Mouse (Mus musculus) heart, adult 2 months (tissue): ENCODE measurements at regions not wholly inside any gene's neighbourhood (a gene's known extent, or its start where the extent isn't known, plus 50 kb on each side); places are given as distances from the start of the nearest gene placed in this dataset.

Experiments used
- DNase-seq, 2 experiments: peaks; one replicate each; pipeline ENCODE4 v3.0.0; 2021
- H3K27ac ChIP-seq: fragments of 200-600 bp; 2 replicates; pipeline ENCODE4 v1.8.1; 2022
- H3K27me3 ChIP-seq: fragments of 200-500 bp; 2 replicates; pipeline ENCODE4 v1.6.1; 2012; ENCODE audit warnings: mild to moderate bottlenecking, low read length, inconsistent platforms, mixed read lengths; ENCODE audit not compliant: control insufficient read depth, insufficient read depth
- H3K36me3 ChIP-seq: fragments of 200-500 bp; 2 replicates; pipeline ENCODE4 v1.6.1; 2012; ENCODE audit warnings: low read length, inconsistent platforms; ENCODE audit not compliant: control insufficient read depth, insufficient read depth
- H3K4me1 ChIP-seq: fragments of 200-500 bp; 2 replicates; pipeline ENCODE4 v1.6.1; 2011; ENCODE audit warnings: low read length; ENCODE audit not compliant: control insufficient read depth, insufficient read depth
- H3K4me3 ChIP-seq: fragments of 200-600 bp; 2 replicates; pipeline ENCODE4 v1.8.1; 2022
- H3K79me2 ChIP-seq: fragments of 200-500 bp; replicated peaks from 2 replicates; pipeline ENCODE4 v1.6.1; 2012; ENCODE audit warnings: mild to moderate bottlenecking, inconsistent platforms, low read length, moderate library complexity, mixed read lengths; ENCODE audit not compliant: control insufficient read depth, insufficient read depth
- H3K9ac ChIP-seq: fragments of 200-500 bp; 2 replicates; pipeline ENCODE4 v1.6.1; 2012; ENCODE audit warnings: low read depth, mild to moderate bottlenecking, control low read depth, inconsistent platforms, low read length, mixed read lengths
- CTCF ChIP-seq: fragments of 200-600 bp; IDR thresholded peaks from 2 replicates; pipeline ENCODE4 v1.8.1; 2022; ENCODE audit warnings: antibody characterized with exemption, mild to moderate bottlenecking, moderate library complexity
- EP300 ChIP-seq: fragments of 200-500 bp; IDR thresholded peaks from 2 replicates; pipeline ENCODE4 v1.6.1; 2011; ENCODE audit warnings: low read depth, low read length, control low read depth; ENCODE audit not compliant: insufficient read depth
- POLR2A ChIP-seq: fragments of 200-500 bp; IDR thresholded peaks from 2 replicates; pipeline ENCODE4 v1.6.1; 2011; ENCODE audit warnings: mild to moderate bottlenecking, low read depth, low read length, control low read depth; ENCODE audit not compliant: insufficient read depth
- WGBS: fragments of 180-500 bp; shearing (Covaris S2); methylation state at CpG from one replicate; pipeline ENCODE4 v1.1.7; 2018; 5-methylcytosine and 5-hydroxymethylcytosine counted together
- intact Hi-C: fragments of 180-260 bp; cut with DNase I; formaldehyde crosslinking; loops from one replicate; pipeline ENCODE4 v1.15.1; 2025

DNA sequence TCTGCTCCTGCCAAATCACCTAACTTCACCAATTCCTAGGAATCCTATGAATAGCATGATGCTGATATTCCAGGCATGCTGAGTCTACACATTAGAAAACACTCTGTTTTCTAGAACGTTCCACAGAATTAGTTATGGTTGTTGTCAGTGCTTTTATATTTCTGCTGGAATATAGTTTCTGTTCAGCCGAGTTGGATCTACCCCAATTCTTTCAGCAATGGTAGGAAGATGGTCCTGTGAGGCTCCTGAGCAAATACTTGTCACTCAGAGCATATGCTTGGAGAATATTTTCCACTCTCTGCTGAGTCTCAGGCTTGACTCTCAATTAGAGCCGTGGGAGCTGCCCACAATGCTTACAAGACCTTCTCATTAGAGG is 262.3 kb upstream of the Emcn start:
- TF ChIP-seq POLR2A (no peak), EP300 (no peak), CTCF (no peak)
- Histone ChIP-seq H3K4me1 (no peaks in the 10 kb centered on the region), H3K9ac (no peak overlapping the region), H3K79me2 (no peaks in the 10 kb centered on the region), H3K27me3 (no peaks in the 10 kb centered on the region), H3K27ac (no peak overlapping the region), H3K4me3 (no peak overlapping the region), H3K36me3 (no peaks in the 10 kb centered on the region)
- intact Hi-C loops, result no loop called here
- whole genome bisulfite sequencing, result 69% methylated on average over 3 of the region's 3 CpGs
- no peak for DNase-seq

DNA sequence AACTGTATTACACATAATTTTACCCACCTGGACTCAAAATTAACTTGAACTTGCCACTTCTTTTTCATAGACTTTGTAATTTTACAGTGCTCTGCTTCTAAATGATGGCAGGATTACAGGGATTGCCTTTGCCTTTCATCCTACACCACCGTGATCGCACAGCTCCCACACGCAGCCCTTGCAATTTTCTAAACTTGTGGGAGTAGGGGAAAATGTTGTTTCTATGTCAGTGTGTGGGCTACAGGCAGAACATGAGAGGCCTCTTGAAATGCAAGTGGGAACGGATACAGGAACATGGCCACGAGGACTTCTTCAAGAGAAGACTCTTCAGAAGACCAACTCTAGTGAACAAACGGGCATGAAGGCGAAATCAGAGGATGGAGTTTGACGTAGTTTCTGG is 254.0 kb upstream of the Emcn start:
- Histone ChIP-seq H3K27ac (no peak overlapping the region), H3K9ac (no peak overlapping the region), H3K79me2 (no peaks in the 10 kb centered on the region), H3K4me1 (no peaks in the 10 kb centered on the region), H3K27me3 (no peaks in the 10 kb centered on the region), H3K36me3 (no peaks in the 10 kb centered on the region), H3K4me3 (no peak overlapping the region)
- DNase-seq, result no peak
- WGBS, result 87% methylated on average over 8 of the region's 8 CpGs
- intact Hi-C loops, result no loop called here
- TF ChIP-seq EP300 (no peak), POLR2A (no peak), CTCF (no peak)

DNA sequence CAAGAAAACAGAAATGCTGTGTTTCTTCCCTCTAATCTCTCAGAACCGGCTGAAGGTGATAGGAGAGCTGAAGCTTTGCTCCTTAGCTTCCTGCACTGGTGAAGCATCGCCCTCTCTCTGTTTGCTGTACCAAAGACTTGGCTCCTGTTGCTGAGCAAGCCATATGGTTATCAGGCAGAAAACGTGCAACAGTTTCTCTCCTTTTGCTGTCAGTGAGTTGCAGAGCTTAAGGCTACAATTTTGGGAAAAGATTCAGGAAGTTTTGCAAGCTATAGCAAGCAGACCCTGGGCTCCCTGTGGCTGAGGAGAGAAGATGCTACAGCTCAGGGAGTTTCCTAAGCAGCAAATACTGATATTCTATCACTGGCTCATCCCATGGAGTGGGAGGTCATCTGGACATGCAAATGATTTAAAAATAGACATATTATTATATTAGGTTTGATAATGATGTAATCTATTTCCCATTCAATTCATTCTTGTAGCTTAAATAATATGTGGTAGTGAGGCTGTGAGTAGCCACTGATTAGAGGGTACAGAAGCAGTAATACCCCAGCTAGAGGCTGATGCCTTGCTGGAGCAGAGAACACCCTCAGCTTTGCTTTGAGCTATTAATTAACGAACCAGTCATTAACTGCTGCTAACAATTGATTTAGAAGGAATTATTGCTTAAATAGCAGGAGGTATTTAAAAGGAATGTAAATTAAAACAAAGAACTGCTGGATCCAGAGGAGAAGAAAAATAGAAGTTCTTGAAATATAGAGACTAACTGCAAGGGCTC is 240.1 kb upstream of the Emcn start:
- Histone ChIP-seq H3K27me3 (no peaks in the 10 kb centered on the region), H3K27ac (no peak overlapping the region), H3K36me3 (no peaks in the 10 kb centered on the region), H3K4me1 (no peaks in the 10 kb centered on the region), H3K4me3 (no peak overlapping the region), H3K79me2 (no peaks in the 10 kb centered on the region), H3K9ac (no peak overlapping the region)
- TF ChIP-seq POLR2A (no peak), EP300 (no peak), CTCF (no peak)
- DNase-seq, result no peak
- intact Hi-C loops, result no loop called here
- WGBS, result 43% methylated on average over 4 of the region's 4 CpGs

DNA sequence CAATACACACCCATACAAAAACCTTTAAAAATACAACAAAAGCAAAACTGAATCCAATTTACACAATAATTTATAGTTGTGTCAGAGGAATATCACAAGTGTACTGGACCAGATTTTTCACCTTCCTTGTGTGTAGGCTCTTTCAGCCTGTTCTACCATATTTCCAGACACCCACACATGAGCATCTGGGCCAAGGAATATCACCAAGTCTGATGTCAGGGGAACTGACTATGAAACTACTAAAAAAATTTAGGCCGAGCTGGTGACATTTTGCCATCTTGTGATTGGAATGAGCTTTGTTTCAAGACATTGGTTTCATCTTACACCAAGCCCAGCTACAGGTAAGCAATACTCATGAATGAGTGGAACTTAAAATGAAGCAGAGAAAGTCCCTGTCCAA is 234.9 kb upstream of the Emcn start:
- no peak for DNase-seq
- Histone ChIP-seq H3K9ac (no peak overlapping the region), H3K4me1 (no peaks in the 10 kb centered on the region), H3K27me3 (no peaks in the 10 kb centered on the region), H3K27ac (no peak overlapping the region), H3K79me2 (no peaks in the 10 kb centered on the region), H3K36me3 (no peaks in the 10 kb centered on the region), H3K4me3 (no peak overlapping the region)
- intact Hi-C loops, result no loop called here
- no peak for TF ChIP-seq CTCF
- no peak for TF ChIP-seq POLR2A
- no peak for TF ChIP-seq EP300
- 91% methylated on average over 1 of the region's 1 CpGs for WGBS

DNA sequence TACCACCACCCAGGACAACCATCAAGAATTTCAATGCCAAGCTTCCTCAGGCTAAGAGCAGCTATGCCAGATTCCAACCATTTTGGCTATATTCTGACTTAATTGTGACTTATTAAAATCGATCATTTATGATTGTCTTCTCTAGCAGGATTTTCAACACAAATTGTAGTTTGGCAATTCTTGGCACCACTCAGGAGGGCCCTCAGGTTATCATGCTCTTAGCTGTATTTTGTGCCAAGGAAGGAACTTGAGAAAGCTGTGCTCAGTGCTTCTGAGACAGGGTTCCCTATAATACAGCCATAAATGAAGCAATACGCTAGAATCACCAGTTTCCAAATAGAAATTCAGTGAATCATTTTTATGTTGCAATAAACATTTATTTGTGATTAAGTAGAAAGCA is 232.7 kb upstream of the Emcn start:
- Histone ChIP-seq H3K36me3 (no peaks in the 10 kb centered on the region), H3K27me3 (no peaks in the 10 kb centered on the region), H3K4me3 (no peak overlapping the region), H3K27ac (no peak overlapping the region), H3K79me2 (no peaks in the 10 kb centered on the region), H3K9ac (no peak overlapping the region), H3K4me1 (no peaks in the 10 kb centered on the region)
- TF ChIP-seq CTCF (no peak), EP300 (no peak), POLR2A (no peak)
- 77% methylated on average over 2 of the region's 2 CpGs for WGBS
- intact Hi-C loops, result no loop called here
- no peak for DNase-seq

DNA sequence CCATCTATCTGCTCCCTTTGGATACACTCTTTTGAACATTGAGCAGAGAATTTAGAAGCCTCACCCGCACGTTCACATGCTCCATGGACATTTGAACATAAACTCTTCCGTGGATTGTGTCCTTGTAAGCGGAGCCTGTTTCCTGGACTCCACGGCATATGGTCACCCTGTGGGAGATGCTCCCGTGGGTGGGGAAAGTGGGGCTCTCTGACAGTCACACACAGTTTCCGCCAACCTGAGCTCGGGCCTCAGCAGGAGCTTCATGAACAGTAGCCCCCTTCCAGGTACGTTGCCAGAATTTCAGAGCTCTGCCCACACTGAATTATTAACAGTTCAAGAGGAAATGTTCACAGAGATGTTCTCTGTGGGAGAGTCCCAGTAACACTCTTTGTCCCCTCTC is 231.1 kb upstream of the Emcn start:
- H3K36me3 ChIP-seq, result no peaks in the 10 kb centered on the region
- WGBS, result 84% methylated on average over 9 of the region's 9 CpGs
- no peaks in the 10 kb centered on the region for H3K79me2 ChIP-seq
- H3K4me3 ChIP-seq, result no peak overlapping the region
- TF ChIP-seq CTCF (no peak), POLR2A (no peak), EP300 (no peak)
- no peaks in the 10 kb centered on the region for H3K27me3 ChIP-seq
- H3K27ac ChIP-seq, result no peak overlapping the region
- H3K9ac ChIP-seq, result no peak overlapping the region
- intact Hi-C loops, result no loop called here
- DNase-seq, result no peak
- H3K4me1 ChIP-seq, result no peaks in the 10 kb centered on the region

DNA sequence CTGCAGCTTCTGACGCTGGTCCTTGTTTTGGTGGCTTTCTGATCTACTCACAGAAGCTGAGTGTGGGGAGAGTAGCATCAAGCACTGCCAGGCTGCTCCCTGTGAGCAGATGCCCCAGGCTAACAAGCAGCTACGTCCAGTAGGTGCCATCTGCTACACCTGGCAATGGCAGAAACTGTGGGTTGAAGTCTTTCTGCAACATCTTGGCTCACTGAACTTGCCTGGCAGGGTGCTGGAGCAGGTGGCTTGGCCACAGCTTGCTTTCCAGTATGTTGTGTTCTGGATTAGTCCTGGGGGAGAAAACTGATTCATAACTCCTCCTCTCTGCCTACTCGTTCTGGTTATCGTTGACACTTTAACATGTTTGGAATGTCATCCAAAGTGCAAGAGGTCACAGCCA is 230.4 kb upstream of the Emcn start:
- TF ChIP-seq EP300 (no peak), POLR2A (no peak), CTCF (no peak)
- no peak overlapping the region for H3K9ac ChIP-seq
- no peak overlapping the region for H3K4me3 ChIP-seq
- no peak overlapping the region for H3K27ac ChIP-seq
- no peaks in the 10 kb centered on the region for H3K36me3 ChIP-seq
- H3K27me3 ChIP-seq, result no peaks in the 10 kb centered on the region
- DNase-seq, result no peak
- intact Hi-C loops, result no loop called here
- WGBS, result 61% methylated on average over 4 of the region's 4 CpGs
- H3K79me2 ChIP-seq, result no peaks in the 10 kb centered on the region
- H3K4me1 ChIP-seq, result no peaks in the 10 kb centered on the region
